Mouse (Mus musculus) liver, embryonic 15.5 days (tissue): ENCODE measurements around the gene Agfg1. TPM values are rescaled to one million over a fixed set of nuclear protein-coding genes. Genes with fewer than 3 reads are reported as not detected.

Experiments
- ATAC-seq: fragments of 200-750 bp; cut with Nextera tagmentation; 2 replicates; pipeline ENCODE4 v1.8.0; 2017; ENCODE audit warnings: moderate number of reproducible peaks, mild to moderate bottlenecking, moderate library complexity; ENCODE audit not compliant: insufficient read depth
- H3K27ac ChIP-seq: fragments of 300-500 bp; sonication (generic); replicated peaks from 2 replicates; pipeline ENCODE4 v1.5.1; 2015; ENCODE audit warnings: mild to moderate bottlenecking, inconsistent platforms
- H3K27me3 ChIP-seq: fragments of 300-500 bp; sonication (generic); 2 replicates; pipeline ENCODE4 v1.6.1; 2015; ENCODE audit warnings: mild to moderate bottlenecking, inconsistent platforms
- H3K36me3 ChIP-seq: fragments of 300-500 bp; sonication (generic); replicated peaks from 2 replicates; pipeline ENCODE4 v1.6.1; 2015; ENCODE audit warnings: moderate library complexity, mild to moderate bottlenecking, inconsistent platforms
- H3K4me1 ChIP-seq: fragments of 300-500 bp; sonication (generic); replicated peaks from 2 replicates; pipeline ENCODE4 v1.6.1; 2015; ENCODE audit warnings: inconsistent platforms
- H3K4me2 ChIP-seq: fragments of 300-500 bp; sonication (generic); 2 replicates; pipeline ENCODE4 v1.6.1; 2015; ENCODE audit warnings: moderate library complexity, mild to moderate bottlenecking, inconsistent platforms
- H3K4me3 ChIP-seq: fragments of 300-500 bp; sonication (generic); replicated peaks from 2 replicates; pipeline ENCODE4 v1.5.1; 2015; ENCODE audit warnings: mild to moderate bottlenecking, inconsistent platforms
- H3K9ac ChIP-seq: fragments of 300-500 bp; sonication (generic); 2 replicates; pipeline ENCODE4 v1.6.1; 2015; ENCODE audit warnings: moderate library complexity, mild to moderate bottlenecking, inconsistent platforms
- H3K9me3 ChIP-seq: fragments of 300-500 bp; sonication (generic); replicated peaks from 2 replicates; pipeline ENCODE4 v1.6.1; 2016; ENCODE audit warnings: inconsistent platforms
- WGBS: fragments of 180-500 bp; shearing (Covaris S2); methylation state at CpG from one replicate; pipeline ENCODE4 v1.1.7; 2015; ENCODE audit warnings: mixed read lengths; ENCODE audit not compliant: insufficient replicate concordance; 5-methylcytosine and 5-hydroxymethylcytosine counted together
- polyA plus RNA-seq: library from polyadenylated mRNA; unstranded; fragments of >200 nt; fragmentation: Nextera tagmentation; extraction: Ambion mirVana; gene quantifications from 2 replicates; pipeline ENCODE4 v1.2.1, GENCODE M21; 2015

The Agfg1 gene
- 46.3 and 46.5 TPM in 2 replicates for polyA plus RNA-seq

DNA sequence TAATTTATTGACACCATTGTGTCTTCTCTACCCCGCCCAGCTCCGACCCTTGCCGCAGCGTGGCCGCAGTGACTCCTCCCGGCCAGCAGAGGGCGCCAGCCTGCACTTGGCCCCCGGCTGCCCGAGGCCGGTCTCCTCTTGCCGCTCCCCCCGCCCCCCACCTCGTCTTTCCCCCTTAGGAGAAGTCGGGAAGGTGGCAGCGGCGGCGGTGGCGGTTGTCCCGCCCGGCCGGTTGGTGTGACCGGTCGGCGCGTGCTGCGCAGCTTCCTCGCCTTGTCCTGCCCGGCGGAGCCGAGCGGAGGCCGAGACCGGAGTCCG, at the start of gene Agfg1:
TSS of gene Agfg1 (plus strand) at position 188 of the 318 bp plus-strand sequence.
- no peaks in the 10 kb centered on the region for H3K9me3 ChIP-seq
- peaks cover 88% of the 10 kb centered on the region for H3K4me1 ChIP-seq
- peak; percentile 56 for ATAC-seq
- peak within 1 kb of the TSS; percentile 77 for H3K4me2 ChIP-seq
- peak within 1 kb of the TSS; percentile 100 for H3K9ac ChIP-seq
- H3K27me3 ChIP-seq, result no peaks in the 10 kb centered on the region
- H3K36me3 ChIP-seq, result peaks cover 28% of the 10 kb centered on the region
- under 1% methylated on average over 34 of the region's 34 CpGs for WGBS
- H3K27ac ChIP-seq, result peak within 1 kb of the TSS; percentile 100
- peak within 1 kb of the TSS; percentile 100 for H3K4me3 ChIP-seq

DNA sequence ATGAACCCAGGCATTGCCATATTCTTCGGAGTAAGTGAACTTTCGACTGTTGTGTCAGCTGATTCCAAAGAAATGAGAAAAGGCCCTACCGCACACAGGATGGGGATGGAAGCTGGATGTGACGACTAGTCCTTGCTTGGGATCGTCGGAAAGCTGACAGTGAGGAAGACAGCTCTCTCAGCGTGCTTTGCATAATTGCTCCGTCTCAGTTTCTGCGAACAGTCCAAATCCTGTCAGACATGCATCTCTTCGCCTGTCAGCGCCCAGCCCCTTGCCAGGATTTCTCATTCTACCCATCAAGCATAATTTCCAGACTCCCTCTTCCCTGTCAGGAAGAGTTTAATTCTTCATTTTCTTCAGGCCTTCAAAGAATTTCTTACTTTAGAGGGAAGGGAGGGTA, 48.2 kb upstream of the Agfg1 start:
- Histone ChIP-seq H3K9ac (no peak overlapping the region), H3K27me3 (peaks cover 9% of the 10 kb centered on the region; the same call in 1 of the 2 replicates), H3K4me1 (peaks cover 21% of the 10 kb centered on the region), H3K4me2 (no peak overlapping the region), H3K4me3 (no peak overlapping the region), H3K36me3 (no peaks in the 10 kb centered on the region), H3K27ac (no peak overlapping the region), H3K9me3 (no peaks in the 10 kb centered on the region)
- no peak for ATAC-seq
- 76% methylated on average over 11 of the region's 11 CpGs for WGBS

DNA sequence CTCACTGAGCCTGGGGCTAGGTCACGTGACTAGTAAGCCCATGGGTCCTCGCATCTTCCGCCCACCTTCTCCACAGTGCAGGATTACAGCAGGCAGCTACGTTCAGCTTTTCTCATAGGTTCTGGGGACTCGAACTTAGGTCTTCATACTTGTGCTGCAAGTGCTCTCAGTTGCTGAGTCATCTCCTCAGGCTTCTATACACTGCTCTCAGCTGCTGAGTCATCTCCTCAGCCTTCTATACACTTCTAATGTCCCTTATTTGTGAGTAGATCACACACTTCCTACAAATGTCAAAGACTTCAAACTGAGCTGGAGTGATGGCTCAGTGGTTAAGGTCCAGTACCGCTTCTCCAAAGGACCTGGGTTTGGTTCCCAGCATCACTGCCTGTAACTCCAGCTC, 47.0 kb upstream of the Agfg1 start:
- H3K9ac ChIP-seq, result no peak overlapping the region
- H3K36me3 ChIP-seq, result no peaks in the 10 kb centered on the region
- peaks cover 33% of the 10 kb centered on the region for H3K4me1 ChIP-seq
- H3K27ac ChIP-seq, result no peak overlapping the region
- 73% methylated on average over 6 of the region's 6 CpGs for WGBS
- ATAC-seq, result peak; percentile 32; the same call in 1 of the 2 replicates
- H3K4me2 ChIP-seq, result no peak overlapping the region
- H3K4me3 ChIP-seq, result no peak overlapping the region
- no peaks in the 10 kb centered on the region for H3K9me3 ChIP-seq
- peaks cover 9% of the 10 kb centered on the region; the same call in 1 of the 2 replicates for H3K27me3 ChIP-seq

DNA sequence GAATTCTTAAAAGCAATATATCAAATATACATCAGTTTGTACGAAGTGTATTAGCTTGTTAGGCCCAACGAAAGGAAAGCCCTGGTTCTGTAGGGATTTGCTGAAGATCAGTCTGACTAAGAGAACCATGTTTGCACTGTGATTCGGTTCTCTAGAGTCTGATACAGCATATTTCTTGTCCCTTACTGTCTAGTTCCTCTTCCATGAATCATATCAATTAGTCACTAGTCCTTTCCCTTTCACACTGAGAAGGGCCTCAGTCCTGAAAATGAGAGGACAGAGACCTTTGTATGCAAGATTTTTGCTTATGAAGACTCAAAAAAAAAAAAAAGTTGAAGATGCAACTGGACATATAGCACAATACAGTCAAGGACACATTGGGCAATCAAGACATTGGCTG, 46.2 kb upstream of the Agfg1 start:
- 60% methylated on average over 3 of the region's 3 CpGs for WGBS
- Histone ChIP-seq H3K27me3 (peaks cover 5% of the 10 kb centered on the region; the same call in 1 of the 2 replicates), H3K9me3 (no peaks in the 10 kb centered on the region), H3K4me1 (peaks cover 34% of the 10 kb centered on the region), H3K9ac (no peak overlapping the region), H3K36me3 (no peaks in the 10 kb centered on the region), H3K27ac (no peak overlapping the region), H3K4me2 (no peak overlapping the region), H3K4me3 (no peak overlapping the region)
- no peak for ATAC-seq

DNA sequence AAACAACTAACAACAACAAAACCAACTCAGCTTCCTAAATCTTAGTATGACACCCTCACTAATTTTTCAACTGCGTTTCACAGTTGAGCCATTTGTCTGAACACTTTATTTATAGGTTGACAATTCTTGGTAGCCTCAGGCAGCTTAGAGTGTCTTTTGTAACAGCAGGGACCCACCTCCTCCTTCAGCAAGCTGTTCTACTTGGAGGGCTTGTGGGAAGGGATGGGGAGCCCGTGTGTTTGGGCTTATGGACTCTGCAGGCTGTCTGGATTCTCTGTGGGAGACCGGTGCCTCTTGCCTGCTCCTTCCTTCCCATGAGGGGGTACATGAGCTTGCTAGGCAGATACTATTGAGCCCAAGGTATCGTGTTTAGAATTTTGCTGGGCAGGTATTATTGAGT, 45.3 kb upstream of the Agfg1 start:
- H3K36me3 ChIP-seq, result no peaks in the 10 kb centered on the region
- no peak overlapping the region for H3K27ac ChIP-seq
- peaks cover 7% of the 10 kb centered on the region for H3K27me3 ChIP-seq
- H3K4me3 ChIP-seq, result no peak overlapping the region
- 69% methylated on average over 4 of the region's 4 CpGs for WGBS
- H3K4me2 ChIP-seq, result no peak overlapping the region
- no peak overlapping the region for H3K9ac ChIP-seq
- ATAC-seq, result no peak
- no peaks in the 10 kb centered on the region for H3K9me3 ChIP-seq
- H3K4me1 ChIP-seq, result peaks cover 37% of the 10 kb centered on the region

DNA sequence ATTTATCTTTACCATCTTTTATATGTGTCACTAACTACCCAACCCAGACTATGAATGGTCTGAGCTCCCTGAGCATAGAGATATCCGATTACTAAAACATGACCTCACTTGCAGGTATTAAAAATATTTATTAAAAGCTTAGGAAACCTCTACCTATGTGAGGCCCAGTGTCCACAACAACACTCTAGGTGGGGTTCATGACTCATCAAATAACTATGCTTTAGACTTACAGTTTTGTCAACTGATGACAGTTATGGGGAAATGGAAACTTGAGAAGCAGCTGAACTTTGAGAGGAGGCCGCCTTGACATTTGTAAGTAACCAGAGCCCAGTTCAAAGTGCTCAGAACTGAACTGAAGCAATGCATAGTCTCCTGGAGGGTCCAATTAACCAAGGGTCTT, 44.1 kb upstream of the Agfg1 start:
- no peak overlapping the region for H3K4me2 ChIP-seq
- no peaks in the 10 kb centered on the region for H3K36me3 ChIP-seq
- 70% methylated on average over 2 of the region's 2 CpGs for WGBS
- peaks cover 37% of the 10 kb centered on the region for H3K4me1 ChIP-seq
- no peaks in the 10 kb centered on the region for H3K9me3 ChIP-seq
- no peak for ATAC-seq
- H3K4me3 ChIP-seq, result no peak overlapping the region
- H3K27ac ChIP-seq, result no peak overlapping the region
- no peak overlapping the region for H3K9ac ChIP-seq
- H3K27me3 ChIP-seq, result peaks cover 14% of the 10 kb centered on the region

DNA sequence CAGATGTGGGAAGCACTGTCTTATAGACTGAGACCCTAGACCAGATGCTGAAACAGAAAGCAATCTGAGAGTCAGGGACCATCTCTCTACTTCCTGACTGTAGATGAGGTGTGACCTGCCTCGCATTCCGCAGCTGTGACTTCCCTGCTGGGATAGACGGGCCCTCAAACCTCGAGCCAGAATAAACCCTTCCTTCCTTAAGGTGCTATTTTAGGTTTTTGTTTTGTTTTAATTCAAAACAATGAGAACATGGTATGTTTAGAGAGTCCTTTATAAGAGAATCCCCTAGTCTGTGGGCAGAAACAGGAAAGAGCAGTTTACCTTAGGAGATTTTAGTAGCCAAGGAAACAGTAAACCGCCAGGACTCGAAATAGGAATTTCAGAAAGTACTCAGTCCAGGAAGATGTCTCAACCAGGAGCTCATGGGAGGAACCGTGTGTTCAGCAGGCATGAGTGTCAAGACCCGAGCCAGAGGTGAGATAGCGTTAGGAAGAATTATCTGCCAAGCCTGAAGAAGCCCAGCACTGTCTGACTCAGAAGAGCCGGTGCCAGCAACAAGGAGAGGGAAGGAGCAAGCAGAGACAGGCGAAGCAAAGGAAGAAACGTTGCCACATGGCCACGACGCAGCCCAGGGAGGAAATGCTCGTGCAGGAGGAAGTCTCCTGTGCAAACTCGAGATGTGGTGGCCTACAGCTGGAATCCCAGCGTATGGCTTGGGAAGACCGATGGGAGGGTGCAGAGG, 43.4 kb upstream of the Agfg1 start:
- Histone ChIP-seq H3K9me3 (no peaks in the 10 kb centered on the region), H3K9ac (no peak overlapping the region), H3K36me3 (no peaks in the 10 kb centered on the region), H3K4me2 (0 out of 2 replicates have a peak overlapping the region, but pooled peaks have one; percentile 11), H3K27ac (peak overlapping the region; percentile 25; the same call in 1 of the 2 replicates), H3K4me3 (no peak overlapping the region), H3K4me1 (peaks cover 37% of the 10 kb centered on the region), H3K27me3 (peaks cover 20% of the 10 kb centered on the region)
- WGBS, result 27% methylated on average over 18 of the region's 18 CpGs
- no peak for ATAC-seq

DNA sequence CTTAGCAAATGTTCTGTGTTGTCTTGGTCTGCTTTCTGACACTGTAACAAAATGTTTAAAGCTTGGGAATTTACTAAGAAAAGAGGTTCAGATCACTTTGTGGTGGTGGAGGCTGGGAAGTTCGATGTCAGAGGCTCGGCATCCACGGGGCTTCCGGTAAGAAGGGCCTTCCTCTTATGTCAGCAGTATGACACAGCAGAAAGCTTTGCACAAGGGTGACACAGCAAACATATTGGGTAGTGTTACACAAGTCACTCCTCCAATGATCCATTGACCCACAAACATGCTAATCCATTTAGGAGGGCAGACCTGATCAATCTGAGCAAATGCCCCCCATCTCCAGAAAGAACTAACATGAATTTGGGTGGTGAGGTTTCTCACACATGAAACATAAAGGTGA, 42.2 kb upstream of the Agfg1 start:
- H3K4me1 ChIP-seq, result peaks cover 35% of the 10 kb centered on the region
- no peak overlapping the region for H3K9ac ChIP-seq
- H3K27me3 ChIP-seq, result peaks cover 26% of the 10 kb centered on the region
- WGBS, result 37% methylated on average over 4 of the region's 4 CpGs
- H3K9me3 ChIP-seq, result no peaks in the 10 kb centered on the region
- peak overlapping the region; percentile 11; the same call in 1 of the 2 replicates for H3K4me2 ChIP-seq
- no peak overlapping the region for H3K4me3 ChIP-seq
- no peak overlapping the region for H3K27ac ChIP-seq
- peak; percentile 35; the same call in 1 of the 2 replicates for ATAC-seq
- H3K36me3 ChIP-seq, result no peaks in the 10 kb centered on the region

DNA sequence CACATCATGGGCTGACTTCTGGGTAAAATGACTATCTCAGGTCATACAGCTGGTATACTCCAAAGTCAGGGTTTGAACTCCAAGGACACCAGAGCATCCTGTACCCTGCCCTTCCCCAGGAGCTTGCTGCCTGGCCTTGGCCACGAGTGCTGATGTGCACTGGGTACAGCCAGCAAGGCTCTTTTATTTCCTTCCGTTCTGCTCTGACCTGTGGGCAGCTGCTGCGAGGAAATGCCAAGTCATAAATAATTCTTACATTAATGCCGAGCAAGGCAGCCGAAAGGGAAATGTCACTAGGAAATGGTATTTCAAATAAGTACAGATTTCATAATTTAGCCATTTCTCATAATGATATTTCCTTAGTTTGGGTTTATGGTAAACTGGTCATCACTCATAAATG, 41.0 kb upstream of the Agfg1 start:
- Histone ChIP-seq H3K9ac (no peak overlapping the region), H3K36me3 (no peaks in the 10 kb centered on the region), H3K4me1 (peaks cover 29% of the 10 kb centered on the region), H3K27ac (no peak overlapping the region), H3K27me3 (peaks cover 26% of the 10 kb centered on the region), H3K4me3 (no peak overlapping the region), H3K9me3 (no peaks in the 10 kb centered on the region), H3K4me2 (no peak overlapping the region)
- WGBS, result 23% methylated on average over 5 of the region's 5 CpGs
- 0 out of 2 replicates have a peak, but pooled peaks have one; percentile 23 for ATAC-seq

DNA sequence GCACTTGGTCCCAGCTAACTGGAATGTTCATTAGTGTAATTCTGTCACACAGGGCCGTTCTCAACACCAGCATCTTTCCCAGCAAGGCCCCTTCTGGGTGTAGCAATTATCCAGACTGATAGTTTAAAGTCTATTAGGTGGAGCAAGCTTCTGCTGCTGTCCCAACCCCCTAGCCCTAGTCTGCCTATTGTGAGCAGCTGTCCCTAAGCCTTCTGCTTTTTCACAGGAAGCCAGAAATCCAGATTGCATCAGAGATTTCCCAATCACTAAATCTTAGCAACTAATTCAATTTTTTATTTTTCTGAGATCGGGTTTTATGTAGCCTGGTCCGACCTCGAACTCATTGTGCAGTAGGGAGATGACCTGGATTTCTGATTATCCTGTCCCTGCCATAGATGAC, 40.4 kb upstream of the Agfg1 start:
- Histone ChIP-seq H3K36me3 (no peaks in the 10 kb centered on the region), H3K4me3 (no peak overlapping the region), H3K9ac (no peak overlapping the region), H3K27me3 (peaks cover 26% of the 10 kb centered on the region), H3K4me2 (no peak overlapping the region), H3K4me1 (peaks cover 32% of the 10 kb centered on the region), H3K27ac (no peak overlapping the region), H3K9me3 (no peaks in the 10 kb centered on the region)
- no peak for ATAC-seq
- WGBS, result 53% methylated on average over 4 of the region's 4 CpGs

DNA sequence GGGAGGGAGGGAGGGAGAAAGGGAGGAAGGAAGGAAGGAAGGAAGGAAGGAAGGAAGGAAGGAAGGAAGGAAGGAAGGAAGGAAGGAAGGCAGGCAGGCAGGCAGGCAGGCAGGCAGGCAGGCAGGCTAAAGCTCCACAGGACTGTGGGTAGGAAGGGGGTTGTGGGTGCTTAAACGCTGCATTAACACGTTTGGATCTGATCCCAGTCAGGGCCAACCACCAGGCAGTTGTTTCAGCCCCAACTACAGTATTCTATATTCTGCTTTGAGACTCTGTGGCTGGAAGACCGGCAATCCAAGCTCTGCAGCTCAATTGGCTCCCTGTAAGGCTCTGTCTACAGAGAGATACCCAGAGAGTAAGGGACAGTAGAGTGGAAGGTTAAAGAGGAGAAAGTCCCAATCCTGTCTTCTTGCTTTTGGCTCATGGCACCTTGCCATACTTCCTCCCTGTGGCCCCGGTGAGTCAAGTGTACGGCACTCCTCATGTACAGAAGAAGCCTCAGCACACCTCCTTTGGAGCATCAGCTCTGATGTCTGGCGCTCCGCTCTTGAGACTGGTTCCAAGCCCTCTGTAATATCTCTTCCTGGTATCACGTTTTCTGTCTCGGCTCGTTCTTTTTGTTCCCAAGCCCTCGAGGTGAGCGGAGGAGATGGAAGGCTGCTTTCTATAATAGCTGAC, 38.0 kb upstream of the Agfg1 start:
- 73% methylated on average over 12 of the region's 12 CpGs for whole genome bisulfite sequencing
- no peak overlapping the region for H3K9ac ChIP-seq
- ATAC-seq, result no peak
- H3K9me3 ChIP-seq, result no peaks in the 10 kb centered on the region
- H3K4me3 ChIP-seq, result no peak overlapping the region
- H3K4me2 ChIP-seq, result no peak overlapping the region
- H3K4me1 ChIP-seq, result peaks cover 27% of the 10 kb centered on the region
- peaks cover 26% of the 10 kb centered on the region for H3K27me3 ChIP-seq
- no peak overlapping the region for H3K27ac ChIP-seq
- no peaks in the 10 kb centered on the region for H3K36me3 ChIP-seq
